Mouse (Mus musculus): ENCODE data around the gene Pxt1.
"Not testable (repeated sequence)": the region's sequence is repeated elsewhere in the genome, so short reads cannot be mapped to it uniquely, and the experiment has no call there.

Gene Pxt1

GRCm38 (mm10) chr17:28943740-28944139 lies at the start of gene Pxt1:
TSS of gene Pxt1 (minus strand) at chr17:28943840.
- DNase-seq (ENCODE audit: low spot score in 2 of 2), result no peak

DNA sequence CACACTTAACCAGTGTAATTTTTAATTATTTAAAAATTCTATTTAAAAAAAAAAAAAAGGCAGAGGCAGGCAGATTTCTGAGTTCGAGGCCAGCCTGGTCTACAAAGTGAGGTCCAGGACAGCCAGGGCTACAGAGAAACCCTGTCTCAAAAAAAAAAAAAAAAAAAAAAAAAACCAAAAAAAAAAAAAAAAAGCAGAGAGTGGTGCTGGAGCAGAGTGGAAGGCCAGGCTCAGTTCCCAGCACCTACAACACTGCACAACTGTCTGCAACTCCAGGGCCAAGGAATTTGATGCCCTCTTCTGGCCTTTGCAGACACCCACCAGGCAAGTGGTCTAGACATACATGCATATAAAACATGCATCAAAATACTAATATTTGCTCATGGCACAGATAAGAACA lies 49.4 kb upstream of the Pxt1 start:
- DNase-seq (ENCODE audit: low spot score in 2 of 2), result not testable (repeated sequence)

DNA sequence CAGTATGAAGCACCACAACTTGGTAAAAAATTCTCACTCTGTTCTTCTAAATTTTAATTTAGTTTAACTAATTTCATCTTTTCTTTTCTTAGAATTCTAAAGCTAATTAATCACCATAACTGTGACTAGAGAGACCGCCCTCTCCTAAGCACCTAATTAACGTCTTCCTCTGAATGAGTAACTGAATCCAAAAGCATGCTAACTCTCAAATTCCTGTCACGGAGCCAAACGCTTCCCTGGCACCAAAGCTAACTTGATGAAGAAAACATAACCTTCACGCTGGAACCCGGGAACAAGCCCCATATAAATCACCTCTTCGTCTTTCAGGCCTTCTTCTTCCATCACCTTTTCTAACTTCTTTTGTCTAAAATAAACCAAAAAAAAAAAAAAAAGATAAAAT lies 48.5 kb upstream of the Pxt1 start:
- no peak for DNase-seq (ENCODE audit: low spot score in 2 of 2)

DNA sequence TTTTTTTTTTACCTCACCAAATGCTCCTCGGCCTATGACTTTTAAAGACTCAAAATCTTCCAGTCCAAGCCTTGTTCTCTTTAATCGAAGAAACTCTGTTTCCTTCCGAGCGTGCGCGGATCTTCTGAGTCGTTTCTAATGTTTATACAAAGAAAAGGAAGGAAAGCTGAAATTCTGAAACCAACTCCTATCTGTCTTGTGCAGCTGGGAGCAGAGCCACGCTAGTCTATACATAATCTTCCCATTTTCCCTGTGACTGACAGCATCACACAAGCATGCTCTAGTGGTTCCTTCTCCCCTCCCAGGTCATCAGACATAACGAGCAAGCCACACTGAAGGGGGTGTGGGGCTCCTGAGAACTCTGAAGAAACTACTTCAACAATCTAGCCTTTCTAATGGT lies 47.6 kb upstream of the Pxt1 start:
- DNase-seq (ENCODE audit: low spot score in 2 of 2), result no peak

- no peak for DNase-seq (ENCODE audit: low spot score in 2 of 2)
Observed at GRCm38 (mm10) chr17:28990060-28990459, 46.4 kb upstream of the Pxt1 start.

DNA sequence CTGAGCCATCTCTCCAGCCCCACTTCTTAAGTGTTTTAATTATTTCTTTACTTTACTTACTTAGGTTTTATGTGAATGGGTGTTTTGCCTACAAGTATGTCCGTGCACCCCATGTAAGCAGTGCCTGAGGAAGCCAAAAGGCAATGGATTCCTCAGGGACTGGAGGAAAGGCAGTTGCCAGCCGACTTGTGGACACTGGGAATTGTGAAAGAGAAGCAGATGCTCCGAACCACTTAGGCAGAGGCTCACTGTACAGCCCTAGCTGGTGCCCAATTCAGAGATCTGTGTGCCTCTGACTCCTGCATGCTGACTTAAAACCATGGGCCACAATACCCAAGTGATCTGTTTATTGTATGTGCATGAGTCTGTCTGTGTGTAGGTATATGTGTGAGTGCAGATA lies 45.4 kb upstream of the Pxt1 start:
- no peak for DNase-seq (ENCODE audit: low spot score in 2 of 2)

DNA sequence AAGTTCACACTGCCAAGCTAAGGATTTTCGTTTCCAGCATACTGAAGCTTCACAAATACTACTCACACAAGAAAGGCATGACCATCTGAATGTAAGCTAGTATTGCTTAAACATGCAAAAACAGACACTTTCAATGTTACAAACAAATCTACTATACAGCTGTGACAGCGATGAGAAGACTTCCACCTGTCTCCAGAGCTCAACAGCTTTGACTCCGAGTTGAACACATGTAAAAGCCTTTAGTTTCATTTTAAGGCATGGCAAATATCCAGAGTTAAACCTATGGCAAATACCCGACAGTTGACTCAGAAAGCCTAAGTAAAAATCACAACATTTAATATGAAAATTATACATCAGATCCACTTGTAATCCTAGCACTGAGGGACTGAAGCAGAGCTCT lies 44.7 kb upstream of the Pxt1 start:
- DNase-seq (ENCODE audit: low spot score in 2 of 2), result no peak

DNA sequence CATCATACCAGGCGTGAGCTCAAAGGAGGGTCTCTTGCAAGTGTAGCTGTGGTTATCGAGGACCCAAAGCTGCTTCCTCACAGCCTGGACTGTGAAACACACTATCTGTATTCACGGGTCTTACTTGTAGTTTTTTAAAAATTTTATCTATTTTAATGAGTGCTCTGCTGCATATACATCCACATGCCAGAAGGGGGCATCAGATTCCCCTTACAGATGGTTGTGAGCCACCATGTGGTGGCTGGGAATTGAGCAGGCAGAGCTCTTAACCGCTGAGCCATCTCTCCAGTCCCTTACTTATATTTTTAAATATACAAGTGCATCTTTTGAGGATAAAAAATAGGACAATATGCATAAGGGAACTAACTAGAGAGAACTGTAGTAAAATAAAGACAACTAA lies 44.1 kb upstream of the Pxt1 start:
- no peak for DNase-seq (ENCODE audit: low spot score in 2 of 2)

DNA sequence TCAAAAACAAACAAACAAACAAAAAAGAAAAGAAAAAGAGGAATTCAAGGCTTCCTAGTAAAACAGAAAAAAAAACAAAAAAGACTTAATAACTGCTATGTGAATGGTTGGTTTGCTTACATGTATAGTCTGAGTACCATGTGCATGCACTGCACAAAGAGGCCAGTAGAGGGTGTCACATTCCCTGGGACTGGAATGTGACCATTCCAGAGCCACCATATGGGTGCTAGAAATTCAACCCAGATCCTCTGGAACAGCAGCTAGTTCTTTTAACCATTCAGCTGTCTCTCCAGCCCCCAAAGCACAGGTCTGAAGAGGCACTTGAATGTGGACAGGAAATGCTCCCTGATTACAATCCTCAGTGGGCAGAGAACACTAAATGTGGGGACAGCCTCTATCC lies 43.2 kb upstream of the Pxt1 start:
- no peak for DNase-seq (ENCODE audit: low spot score in 2 of 2)

DNA sequence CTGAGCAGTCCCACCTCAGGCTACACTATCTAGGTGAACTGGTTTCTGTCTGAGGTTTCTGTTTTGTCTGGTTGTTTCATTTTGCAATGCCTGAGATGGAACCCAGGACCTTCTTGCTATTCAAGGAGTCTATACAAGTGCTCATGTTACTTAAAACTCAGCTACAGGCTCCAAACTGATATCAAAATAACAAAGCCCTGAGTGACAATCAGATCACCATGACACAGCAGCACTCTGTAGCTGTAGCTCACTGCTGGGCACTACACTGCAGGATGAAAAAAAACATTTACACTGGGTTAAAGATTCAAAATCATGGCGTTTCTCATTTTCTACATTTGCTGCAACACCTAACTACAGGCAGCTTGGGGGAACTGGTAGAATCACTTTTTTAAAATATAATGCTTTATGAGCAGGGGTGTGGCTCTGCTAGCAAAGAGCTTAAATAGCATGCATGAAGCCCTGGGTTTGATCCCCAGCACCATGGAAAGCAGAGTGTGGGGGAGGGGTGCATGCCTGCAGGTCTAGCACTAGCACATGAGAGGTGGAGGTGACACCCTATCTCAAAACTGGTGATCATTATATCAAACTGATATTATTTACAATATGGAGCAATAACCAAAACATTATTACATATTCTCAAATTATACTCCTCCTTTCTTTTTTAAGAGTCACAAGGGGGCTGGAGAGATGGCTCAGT lies 41.2 kb upstream of the Pxt1 start:
- no peak for DNase-seq (ENCODE audit: low spot score in 2 of 2)

DNA sequence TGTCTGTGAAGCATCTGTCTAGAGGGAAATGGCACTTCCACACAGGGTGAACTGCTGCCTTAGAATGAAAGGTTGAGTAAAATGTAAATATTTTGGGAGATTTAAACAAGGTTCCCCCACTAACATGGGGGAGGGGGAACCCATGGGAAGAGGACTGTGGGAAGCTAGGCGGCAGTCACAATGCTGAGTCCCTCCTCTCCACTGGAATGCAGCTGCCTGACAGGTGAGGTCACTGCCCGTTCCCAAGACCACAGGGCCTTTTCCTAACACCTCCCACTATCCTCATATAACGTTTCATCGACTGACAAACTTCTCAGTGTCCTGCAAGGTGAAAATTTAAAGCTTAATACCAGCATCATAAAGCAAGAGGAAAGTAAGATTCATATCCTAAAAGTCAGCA lies 39.0 kb upstream of the Pxt1 start:
- no peak for DNase-seq (ENCODE audit: low spot score in 2 of 2)

GRCm38 (mm10) chr17:28981081-28981480 lies 37.4 kb upstream of the Pxt1 start:
- no peak for DNase-seq (ENCODE audit: low spot score in 2 of 2)

DNA sequence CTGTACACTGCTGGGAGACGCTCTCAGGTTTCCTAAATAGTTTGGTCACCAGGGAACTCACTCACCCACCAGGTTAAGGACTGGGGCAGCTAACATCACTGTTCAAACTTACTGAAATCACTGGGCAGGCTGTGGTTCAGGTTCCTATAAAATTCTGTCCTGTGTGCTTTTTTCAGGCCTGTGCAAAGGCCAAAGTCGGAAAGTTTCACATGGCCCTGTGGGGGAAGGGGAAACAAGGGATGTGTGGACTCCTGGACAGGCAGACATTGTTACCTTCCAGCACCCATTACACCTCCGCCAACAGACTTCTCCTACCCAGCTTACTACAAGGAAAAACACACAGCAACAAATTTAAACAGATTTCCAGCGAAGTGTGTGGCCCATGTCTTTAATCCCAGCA lies 35.5 kb upstream of the Pxt1 start:
- DNase-seq (ENCODE audit: low spot score in 2 of 2), result no peak

DNA sequence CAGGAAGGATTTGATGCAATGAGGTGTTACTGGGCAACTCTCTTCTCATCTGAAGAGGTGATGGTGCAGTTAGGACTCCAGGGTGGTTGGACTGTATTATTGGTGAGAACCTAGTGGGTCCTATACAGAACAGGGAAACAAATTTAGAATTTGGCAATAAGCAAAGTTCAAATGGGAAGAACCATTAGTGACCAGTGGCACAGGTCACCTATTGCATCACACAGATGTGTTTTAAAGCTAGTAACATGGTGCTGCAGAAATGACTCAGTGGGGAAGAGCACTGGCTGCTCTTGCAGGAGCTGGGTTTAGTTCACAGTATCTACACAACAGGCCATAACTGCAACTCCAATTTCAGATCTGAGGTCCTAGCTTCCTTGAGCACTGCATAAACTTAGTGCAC lies 26.5 kb upstream of the Pxt1 start:
- no peak for DNase-seq (ENCODE audit: low spot score in 2 of 2)

GRCm38 (mm10) chr17:28967021-28967610 lies 23.5 kb upstream of the Pxt1 start:
- no peak for DNase-seq (ENCODE audit: low spot score in 2 of 2)

- DNase-seq (ENCODE audit: low spot score in 2 of 2), result no peak
Observed at GRCm38 (mm10) chr17:28961596-28961995, 18.0 kb upstream of the Pxt1 start.

DNA sequence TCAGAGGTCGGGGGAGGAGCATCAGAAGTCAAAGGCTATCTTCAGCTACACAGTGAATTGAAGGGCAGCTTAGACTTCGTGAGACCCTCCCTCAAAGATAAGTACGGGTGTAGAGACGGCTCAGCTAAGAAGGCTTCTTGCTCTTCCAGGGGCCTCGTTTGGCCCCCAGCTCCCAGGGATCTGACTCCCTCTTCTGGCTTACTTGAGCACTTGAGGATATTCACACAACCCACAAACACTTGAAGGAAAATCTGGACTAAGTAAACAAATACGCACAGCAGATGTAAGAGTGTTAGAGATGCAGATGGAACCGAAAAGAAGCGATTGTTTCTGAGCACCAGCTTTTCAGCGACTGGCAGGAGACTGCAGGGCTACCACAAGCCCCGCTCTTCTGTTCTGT lies 17.0 kb upstream of the Pxt1 start:
- DNase-seq (ENCODE audit: low spot score in 2 of 2), result no peak

DNA sequence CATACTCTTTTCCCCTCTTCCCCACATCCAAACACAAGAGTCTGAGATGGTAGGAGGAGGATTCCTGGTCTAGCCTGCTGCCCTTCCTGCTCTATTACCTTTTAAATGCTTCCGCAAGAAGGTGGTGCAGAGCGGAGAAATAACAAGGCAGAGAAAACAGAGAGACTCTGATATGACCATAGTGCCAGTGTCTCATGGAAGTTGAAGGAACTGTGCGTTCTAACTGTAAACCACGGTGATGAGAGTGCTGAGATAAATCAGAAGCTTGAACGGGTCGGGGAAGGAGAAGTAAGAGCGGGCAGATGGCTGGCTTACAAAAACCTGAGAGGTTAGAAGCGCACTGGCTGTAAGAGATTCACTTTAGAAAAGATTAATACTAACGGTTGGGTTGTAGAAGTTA lies 10.8 kb upstream of the Pxt1 start:
- no peak for DNase-seq (ENCODE audit: low spot score in 2 of 2)

GRCm38 (mm10) chr17:28953251-28953650 lies 9.6 kb upstream of the Pxt1 start:
- DNase-seq (ENCODE audit: low spot score in 2 of 2), result no peak

GRCm38 (mm10) chr17:28951831-28952799 lies 8.5 kb upstream of the Pxt1 start, which contains the start of gene Kctd20:
TSS of gene Kctd20 (plus strand) at chr17:28951950.
- peak; percentile 90 for DNase-seq (ENCODE audit: low spot score in 2 of 2)

DNA sequence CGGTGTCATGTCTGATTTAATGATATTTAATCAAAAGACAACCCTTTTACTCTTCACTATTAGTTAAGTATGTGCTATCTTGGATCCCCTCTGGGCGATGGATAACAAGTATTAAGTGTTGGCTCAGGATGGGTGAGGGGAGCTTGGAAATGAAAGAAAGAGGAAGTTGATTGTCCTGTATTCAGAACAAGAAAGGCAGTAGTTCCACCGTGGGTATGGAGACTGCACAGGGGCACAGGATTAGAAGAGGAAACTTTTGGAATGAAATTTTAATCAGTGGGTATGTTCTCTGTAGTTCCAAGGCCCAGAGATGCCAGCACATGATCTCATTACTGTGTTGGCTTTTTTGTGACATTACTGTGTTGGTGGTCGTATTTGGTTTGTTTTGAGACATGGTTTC lies 7.1 kb upstream of the Pxt1 start:
- no peak for DNase-seq (ENCODE audit: low spot score in 2 of 2)

- no peak for DNase-seq (ENCODE audit: low spot score in 2 of 2)
Observed at GRCm38 (mm10) chr17:28948661-28949060, 5.0 kb upstream of the Pxt1 start.

All from urinary bladder, postnatal 4 days (tissue).